Mouse (Mus musculus): ENCODE data around the gene Arvcf. TPM values are rescaled to one million over a fixed set of nuclear protein-coding genes. Genes with fewer than 3 reads are reported as not detected.

Arvcf gene
- polyA plus RNA-seq, 2 experiments: 18.9 to 33.6 TPM

GRCm38 (mm10) chr16:18387704-18388582 is 40.0 kb downstream of the Arvcf start:
- DNase-seq (ENCODE audit: low spot score): no peak

GRCm38 (mm10) chr16:18388583-18389435 is 40.8 kb downstream of the Arvcf start:
- Histone ChIP-seq H3K9me3 (ENCODE audit: control insufficient read depth, low read length) (no peaks in the 10 kb centered on the region), H3K36me3 (ENCODE audit: control insufficient read depth, insufficient read depth, low read length) (no peaks in the 10 kb centered on the region), H3K27me3 (ENCODE audit: control insufficient read depth, insufficient read depth, low read length) (no peaks in the 10 kb centered on the region), H3K4me2 (replicated peaks; ENCODE audit: low read depth, low read length, severe bottlenecking) (no peak overlapping the region), H3K4me3 (replicated peaks; ENCODE audit: low read length) (no peak overlapping the region), H3K27ac (replicated peaks; ENCODE audit: low read depth, low read length) (no peak overlapping the region), H3K9ac (ENCODE audit: low read depth, low read length, severe bottlenecking) (no peak overlapping the region), H3K4me1 (ENCODE audit: control insufficient read depth, insufficient read depth, low read length) (peaks cover 7% of the 10 kb centered on the region)
- DNase-seq (ENCODE audit: low spot score): no peak
- WGBS: 83% methylated on average over 14 of the region's 14 CpGs
- no peak for TF ChIP-seq POLR2A (IDR thresholded peaks at IDR 0.05; ENCODE audit: borderline replicate concordance, extremely low read depth, insufficient read depth, insufficient read length)
- no peak for ATAC-seq (ENCODE audit: low FRiP score, low read depth)

More at GRCm38 (mm10) chr16:18387704-18388582, 40.0 kb downstream of the Arvcf start:
- H3K4me1 ChIP-seq (ENCODE audit: control insufficient read depth, insufficient read depth, low read length): no peaks in the 10 kb centered on the region; the same call in 1 of the 2 replicates
- H3K4me3 ChIP-seq (replicated peaks; ENCODE audit: low read length): no peak overlapping the region
- H3K27me3 ChIP-seq (ENCODE audit: control insufficient read depth, insufficient read depth, low read length): no peaks in the 10 kb centered on the region
- no peaks in the 10 kb centered on the region for H3K9me3 ChIP-seq (ENCODE audit: control insufficient read depth, low read length)
- no peak for ATAC-seq (ENCODE audit: low FRiP score, low read depth)
- H3K9ac ChIP-seq (ENCODE audit: low read depth, low read length, severe bottlenecking): no peak overlapping the region
- WGBS: 62% methylated on average over 5 of the region's 7 CpGs
- no peak overlapping the region for H3K27ac ChIP-seq (replicated peaks; ENCODE audit: low read depth, low read length)
- H3K36me3 ChIP-seq (ENCODE audit: control insufficient read depth, insufficient read depth, low read length): no peaks in the 10 kb centered on the region
- TF ChIP-seq POLR2A (IDR thresholded peaks at IDR 0.05; ENCODE audit: borderline replicate concordance, extremely low read depth, insufficient read depth, insufficient read length): no peak
- no peak overlapping the region for H3K4me2 ChIP-seq (replicated peaks; ENCODE audit: low read depth, low read length, severe bottlenecking)

- H3K9me3 ChIP-seq (ENCODE audit: control insufficient read depth, low read length): no peaks in the 10 kb centered on the region
- TF ChIP-seq POLR2A (IDR thresholded peaks at IDR 0.05; ENCODE audit: borderline replicate concordance, extremely low read depth, insufficient read depth, insufficient read length): no peak
- no peaks in the 10 kb centered on the region for H3K36me3 ChIP-seq (ENCODE audit: control insufficient read depth, insufficient read depth, low read length)
- no peak overlapping the region for H3K4me2 ChIP-seq (replicated peaks; ENCODE audit: low read depth, low read length, severe bottlenecking)
- DNase-seq (ENCODE audit: low spot score) (no peak), ATAC-seq (ENCODE audit: low FRiP score, low read depth) (no peak)
- H3K4me1 ChIP-seq (ENCODE audit: control insufficient read depth, insufficient read depth, low read length): peaks cover 7% of the 10 kb centered on the region
- no peaks in the 10 kb centered on the region for H3K27me3 ChIP-seq (ENCODE audit: control insufficient read depth, insufficient read depth, low read length)
- no peak overlapping the region for H3K4me3 ChIP-seq (replicated peaks; ENCODE audit: low read length)
- H3K27ac ChIP-seq (replicated peaks; ENCODE audit: low read depth, low read length): no peak overlapping the region
- no peak overlapping the region for H3K9ac ChIP-seq (ENCODE audit: low read depth, low read length, severe bottlenecking)
- WGBS: 75% methylated on average over 6 of the region's 6 CpGs
Measured at GRCm38 (mm10) chr16:18390399-18390798, 42.4 kb downstream of the Arvcf start.

- 99% methylated on average over 3 of the region's 3 CpGs for WGBS
- no peak for TF ChIP-seq POLR2A (IDR thresholded peaks at IDR 0.05; ENCODE audit: borderline replicate concordance, extremely low read depth, insufficient read depth, insufficient read length)
- Histone ChIP-seq H3K27me3 (ENCODE audit: control insufficient read depth, insufficient read depth, low read length) (no peaks in the 10 kb centered on the region), H3K4me1 (ENCODE audit: control insufficient read depth, insufficient read depth, low read length) (peaks cover 14% of the 10 kb centered on the region), H3K9ac (ENCODE audit: low read depth, low read length, severe bottlenecking) (no peak overlapping the region), H3K9me3 (ENCODE audit: control insufficient read depth, low read length) (no peaks in the 10 kb centered on the region), H3K4me2 (replicated peaks; ENCODE audit: low read depth, low read length, severe bottlenecking) (no peak overlapping the region), H3K36me3 (ENCODE audit: control insufficient read depth, insufficient read depth, low read length) (no peaks in the 10 kb centered on the region), H3K4me3 (replicated peaks; ENCODE audit: low read length) (no peak overlapping the region), H3K27ac (replicated peaks; ENCODE audit: low read depth, low read length) (no peak overlapping the region)
- DNase-seq (ENCODE audit: low spot score): no peak
- ATAC-seq (ENCODE audit: low FRiP score, low read depth): no peak
Measured at GRCm38 (mm10) chr16:18391127-18391526, 43.1 kb downstream of the Arvcf start.

GRCm38 (mm10) chr16:18391728-18392127 is 43.7 kb downstream of the Arvcf start:
- DNase-seq (ENCODE audit: low spot score) (no peak), ATAC-seq (ENCODE audit: low FRiP score, low read depth) (no peak)
- Histone ChIP-seq H3K4me1 (ENCODE audit: control insufficient read depth, insufficient read depth, low read length) (peaks cover 16% of the 10 kb centered on the region), H3K9ac (ENCODE audit: low read depth, low read length, severe bottlenecking) (no peak overlapping the region), H3K27ac (replicated peaks; ENCODE audit: low read depth, low read length) (no peak overlapping the region), H3K4me3 (replicated peaks; ENCODE audit: low read length) (no peak overlapping the region), H3K27me3 (ENCODE audit: control insufficient read depth, insufficient read depth, low read length) (no peaks in the 10 kb centered on the region), H3K9me3 (ENCODE audit: control insufficient read depth, low read length) (no peaks in the 10 kb centered on the region), H3K4me2 (replicated peaks; ENCODE audit: low read depth, low read length, severe bottlenecking) (no peak overlapping the region), H3K36me3 (ENCODE audit: control insufficient read depth, insufficient read depth, low read length) (no peaks in the 10 kb centered on the region)
- 84% methylated on average over 3 of the region's 3 CpGs for WGBS
- TF ChIP-seq POLR2A (IDR thresholded peaks at IDR 0.05; ENCODE audit: borderline replicate concordance, extremely low read depth, insufficient read depth, insufficient read length): no peak

Data from limb, embryonic 14.5 days (tissue).